Mouse (Mus musculus): ENCODE measurements around the gene Ofcc1.

Ofcc1 gene

DNA sequence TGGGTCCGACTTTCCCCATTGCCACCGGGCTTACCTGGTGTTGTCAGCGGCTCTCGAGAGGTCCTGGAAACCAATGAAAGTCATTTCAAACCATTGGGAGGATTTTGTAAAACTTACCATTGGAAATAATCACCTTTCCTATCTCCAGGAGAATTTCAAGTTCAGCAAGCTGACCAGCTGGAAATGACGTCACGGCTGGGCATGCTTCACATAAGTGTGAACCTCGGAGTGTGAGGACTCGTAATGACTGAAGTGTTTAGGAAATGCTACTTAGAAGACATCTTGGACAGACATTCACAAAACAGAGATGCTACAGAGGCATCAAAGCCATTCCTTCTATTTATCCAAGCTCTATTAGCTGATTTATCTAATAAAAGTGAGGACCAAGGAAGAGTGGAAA lies 361.0 kb downstream of the Ofcc1 start:
- DNase-seq (ENCODE audit: low spot score in 2 of 2) = no peak

- DNase-seq (ENCODE audit: low spot score in 2 of 2) = no peak
Measured at GRCm38 (mm10) chr13:39997901-39998300, 363.3 kb downstream of the Ofcc1 start.

GRCm38 (mm10) chr13:39979294-39980061 lies 381.8 kb downstream of the Ofcc1 start:
- no peak for DNase-seq (ENCODE audit: low spot score in 2 of 2)

- no peak for DNase-seq (ENCODE audit: low spot score in 2 of 2)
Measured at GRCm38 (mm10) chr13:39968349-39969016, 392.8 kb downstream of the Ofcc1 start.

DNA sequence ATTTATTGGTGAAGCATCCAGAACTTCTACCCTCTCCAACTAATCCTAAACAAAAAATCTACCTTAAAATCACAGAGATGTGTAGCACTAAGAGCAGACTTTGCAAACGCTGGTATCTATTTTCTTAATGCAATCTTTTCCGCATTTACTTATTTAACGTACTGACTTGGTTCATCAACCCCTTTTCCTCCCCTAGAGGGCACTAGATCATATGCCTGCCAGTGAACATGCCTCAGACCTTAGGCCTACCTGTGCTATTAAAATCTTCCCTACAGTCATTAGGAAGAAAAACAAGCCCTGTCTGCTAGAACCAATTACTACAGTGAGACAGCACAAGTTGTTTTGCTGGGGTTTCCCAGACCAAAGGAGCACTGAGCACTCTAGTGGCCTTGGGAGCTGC lies 404.0 kb downstream of the Ofcc1 start:
- no peak for DNase-seq (ENCODE audit: low spot score in 2 of 2)

DNA sequence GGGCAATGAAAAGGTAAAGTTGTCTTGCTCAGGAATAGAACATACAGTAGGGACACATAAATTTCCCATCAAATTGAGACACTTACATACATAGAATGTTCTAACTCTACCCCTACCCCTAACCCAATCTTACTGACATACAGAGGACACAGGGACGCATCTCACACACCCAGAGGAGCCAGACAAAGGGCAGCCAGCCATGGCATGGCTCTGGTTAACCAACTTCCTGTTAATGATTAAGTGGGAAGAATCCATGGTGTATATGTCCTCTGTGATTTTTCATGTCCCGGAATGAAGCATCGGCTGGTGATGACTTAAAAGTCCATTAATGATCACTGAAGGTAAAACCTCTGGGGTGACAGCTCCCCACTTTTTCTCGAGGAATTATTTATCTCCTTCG lies 405.2 kb downstream of the Ofcc1 start:
- DNase-seq (ENCODE audit: low spot score in 2 of 2) = no peak
